Mouse (Mus musculus) embryonic facial prominence, embryonic 12.5 days (tissue): ENCODE results near the gene Trim31. TPM values are rescaled to one million over a fixed set of nuclear protein-coding genes. Genes with fewer than 3 reads are reported as not detected.
"Not testable (repeated sequence)": the region's sequence is repeated elsewhere in the genome, so short reads cannot be mapped to it uniquely, and the experiment has no call there.

Source experiments
- ATAC-seq: fragments of 200-750 bp; cut with Nextera tagmentation; 2 replicates; pipeline ENCODE4 v1.8.0; 2017; ENCODE audit not compliant: insufficient number of reproducible peaks, insufficient read depth, low FRiP score, low TSS enrichment
- H3K27ac ChIP-seq: fragments of 300-500 bp; sonication (generic); 2 replicates; pipeline ENCODE4 v1.5.1; 2016; ENCODE audit warnings: mild to moderate bottlenecking
- H3K27me3 ChIP-seq: fragments of 300-500 bp; sonication (generic); 2 replicates; pipeline ENCODE4 v1.6.1; 2016; ENCODE audit warnings: mild to moderate bottlenecking, moderate library complexity
- H3K36me3 ChIP-seq: fragments of 300-500 bp; sonication (generic); 2 replicates; pipeline ENCODE4 v1.6.1; 2016; ENCODE audit warnings: mild to moderate bottlenecking
- H3K4me1 ChIP-seq: fragments of 300-500 bp; sonication (generic); 2 replicates; pipeline ENCODE4 v1.6.1; 2016
- H3K4me2 ChIP-seq: fragments of 300-500 bp; sonication (generic); replicated peaks from 2 replicates; pipeline ENCODE4 v1.6.1; 2016; ENCODE audit warnings: mild to moderate bottlenecking, moderate library complexity
- H3K4me3 ChIP-seq: fragments of 300-500 bp; sonication (generic); 2 replicates; pipeline ENCODE4 v1.5.1; 2016; ENCODE audit warnings: mild to moderate bottlenecking
- H3K9ac ChIP-seq: fragments of 300-500 bp; sonication (generic); 2 replicates; pipeline ENCODE4 v1.6.1; 2016; ENCODE audit warnings: mild to moderate bottlenecking, moderate library complexity
- H3K9me3 ChIP-seq: fragments of 300-500 bp; sonication (generic); 2 replicates; pipeline ENCODE4 v1.6.1; 2016; ENCODE audit warnings: mild to moderate bottlenecking, moderate library complexity
- WGBS: fragments of 180-500 bp; shearing (Covaris S2); methylation state at CpG from one replicate; pipeline ENCODE4 v1.1.7; 2016; 5-methylcytosine and 5-hydroxymethylcytosine counted together
- polyA plus RNA-seq: library from polyadenylated mRNA; unstranded; fragments of >200 nt; fragmentation: Nextera tagmentation; extraction: Ambion mirVana; gene quantifications from 2 replicates; pipeline ENCODE4 v1.2.1, GENCODE M21; 2016

The Trim31 gene
- polyA plus RNA-seq, 1 experiment from 2014 or later = not detected

GRCm38 (mm10) chr17:36869284-36869954 lies 28.5 kb upstream of the Trim31 start, which contains the start of gene Trim10:
Gene Trim10 (plus strand): TSS chr17:36869574.
- Histone ChIP-seq H3K9ac (no peak within 1 kb of the TSS), H3K4me2 (no peak within 1 kb of the TSS), H3K9me3 (no peaks in the 10 kb centered on the region), H3K4me3 (no peak within 1 kb of the TSS), H3K4me1 (no peaks in the 10 kb centered on the region), H3K36me3 (no peaks in the 10 kb centered on the region), H3K27ac (no peak within 1 kb of the TSS), H3K27me3 (peaks cover 23% of the 10 kb centered on the region)
- no peak for ATAC-seq
- 74% methylated on average over 4 of the region's 4 CpGs for WGBS

GRCm38 (mm10) chr17:36869955-36870810 lies 27.7 kb upstream of the Trim31 start:
- no peak overlapping the region for H3K9ac ChIP-seq

GRCm38 (mm10) chr17:36874636-36875035 lies 23.3 kb upstream of the Trim31 start:
- WGBS = 63% methylated on average over 4 of the region's 4 CpGs
- H3K27me3 ChIP-seq = no peaks in the 10 kb centered on the region
- H3K9ac ChIP-seq = no peak overlapping the region
- H3K4me2 ChIP-seq = no peak overlapping the region
- H3K36me3 ChIP-seq = no peaks in the 10 kb centered on the region
- ATAC-seq = no peak
- no peaks in the 10 kb centered on the region for H3K9me3 ChIP-seq
- H3K4me3 ChIP-seq = no peak overlapping the region
- H3K27ac ChIP-seq = no peak overlapping the region
- no peaks in the 10 kb centered on the region for H3K4me1 ChIP-seq

More at GRCm38 (mm10) chr17:36869955-36870810, 27.7 kb upstream of the Trim31 start:
- Histone ChIP-seq H3K27me3 (peaks cover 19% of the 10 kb centered on the region), H3K4me2 (no peak overlapping the region), H3K9me3 (no peaks in the 10 kb centered on the region), H3K4me1 (no peaks in the 10 kb centered on the region), H3K4me3 (no peak overlapping the region), H3K36me3 (no peaks in the 10 kb centered on the region), H3K27ac (no peak overlapping the region)
- 80% methylated on average over 25 of the region's 25 CpGs for WGBS
- no peak for ATAC-seq

GRCm38 (mm10) chr17:36883350-36883749 lies 14.6 kb upstream of the Trim31 start:
- Histone ChIP-seq H3K4me2 (no peak overlapping the region), H3K4me1 (no peaks in the 10 kb centered on the region), H3K36me3 (no peaks in the 10 kb centered on the region), H3K9ac (no peak overlapping the region), H3K27ac (no peak overlapping the region), H3K4me3 (no peak overlapping the region), H3K9me3 (no peaks in the 10 kb centered on the region), H3K27me3 (no peaks in the 10 kb centered on the region)
- ATAC-seq = no peak
- WGBS = 83% methylated on average over 2 of the region's 2 CpGs

- Histone ChIP-seq H3K9me3 (no peaks in the 10 kb centered on the region), H3K4me1 (no peaks in the 10 kb centered on the region)
- WGBS = 93% methylated on average over 12 of the region's 12 CpGs
These were observed 12.7 kb upstream of the Trim31 start for GRCm38 (mm10) chr17:36885132-36885790.

GRCm38 (mm10) chr17:36890073-36890903 lies 7.6 kb upstream of the Trim31 start, which contains the start of gene Trim40:
Gene Trim40 (minus strand): TSS chr17:36890123.
- Histone ChIP-seq H3K4me3 (no peak within 1 kb of the TSS), H3K9me3 (no peaks in the 10 kb centered on the region), H3K36me3 (no peaks in the 10 kb centered on the region), H3K4me2 (no peak within 1 kb of the TSS), H3K27ac (no peak within 1 kb of the TSS), H3K4me1 (no peaks in the 10 kb centered on the region), H3K9ac (no peak within 1 kb of the TSS), H3K27me3 (no peaks in the 10 kb centered on the region)
- no peak for ATAC-seq
- WGBS = 82% methylated on average over 5 of the region's 5 CpGs

More at GRCm38 (mm10) chr17:36885132-36885790, 12.7 kb upstream of the Trim31 start:
- Histone ChIP-seq H3K27ac (no peak overlapping the region), H3K4me3 (no peak overlapping the region), H3K27me3 (no peaks in the 10 kb centered on the region), H3K36me3 (no peaks in the 10 kb centered on the region), H3K4me2 (no peak overlapping the region), H3K9ac (no peak overlapping the region)
- ATAC-seq = no peak

- not testable (repeated sequence) for H3K27me3 ChIP-seq
- WGBS = 87% methylated on average over 1 of the region's 1 CpGs
These were observed 6.4 kb upstream of the Trim31 start for GRCm38 (mm10) chr17:36891496-36891895.

GRCm38 (mm10) chr17:36892362-36892761 lies 5.6 kb upstream of the Trim31 start:
- Histone ChIP-seq H3K9ac (no peak overlapping the region), H3K4me1 (no peaks in the 10 kb centered on the region), H3K27me3 (no peaks in the 10 kb centered on the region), H3K4me3 (no peak overlapping the region), H3K4me2 (no peak overlapping the region), H3K27ac (no peak overlapping the region), H3K36me3 (no peaks in the 10 kb centered on the region), H3K9me3 (no peaks in the 10 kb centered on the region)
- 15% methylated on average over 2 of the region's 2 CpGs for WGBS
- no peak for ATAC-seq

More at GRCm38 (mm10) chr17:36891496-36891895, 6.4 kb upstream of the Trim31 start:
- not testable (repeated sequence) for H3K9me3 ChIP-seq, H3K4me2 ChIP-seq, H3K9ac ChIP-seq, H3K27ac ChIP-seq, ATAC-seq, H3K4me3 ChIP-seq, H3K4me1 ChIP-seq, H3K36me3 ChIP-seq

- 73% methylated on average over 5 of the region's 5 CpGs for WGBS
- H3K27me3 ChIP-seq = no peaks in the 10 kb centered on the region
- ATAC-seq = no peak
- no peak overlapping the region for H3K4me3 ChIP-seq
- H3K9me3 ChIP-seq = no peaks in the 10 kb centered on the region
- H3K4me1 ChIP-seq = no peaks in the 10 kb centered on the region
- no peak overlapping the region for H3K27ac ChIP-seq
- no peak overlapping the region for H3K4me2 ChIP-seq
- H3K36me3 ChIP-seq = no peaks in the 10 kb centered on the region
- H3K9ac ChIP-seq = no peak overlapping the region
These were observed 4.5 kb upstream of the Trim31 start for GRCm38 (mm10) chr17:36893387-36893786.

GRCm38 (mm10) chr17:36896583-36896982 lies 1.3 kb upstream of the Trim31 start:
- no peak overlapping the region for H3K4me2 ChIP-seq
- H3K36me3 ChIP-seq = no peaks in the 10 kb centered on the region
- 94% methylated on average over 1 of the region's 1 CpGs for WGBS
- no peak overlapping the region for H3K4me3 ChIP-seq
- no peak overlapping the region for H3K9ac ChIP-seq
- no peak for ATAC-seq
- no peaks in the 10 kb centered on the region for H3K27me3 ChIP-seq
- no peaks in the 10 kb centered on the region for H3K9me3 ChIP-seq
- H3K4me1 ChIP-seq = no peaks in the 10 kb centered on the region
- H3K27ac ChIP-seq = no peak overlapping the region

GRCm38 (mm10) chr17:36897065-36897464 lies 853 bp upstream of the Trim31 start:
- H3K27ac ChIP-seq = no peak overlapping the region
- no peak overlapping the region for H3K4me2 ChIP-seq
- H3K4me1 ChIP-seq = no peaks in the 10 kb centered on the region
- ATAC-seq = no peak
- H3K4me3 ChIP-seq = no peak overlapping the region
- no peak overlapping the region for H3K9ac ChIP-seq
- H3K36me3 ChIP-seq = no peaks in the 10 kb centered on the region
- H3K27me3 ChIP-seq = no peaks in the 10 kb centered on the region
- H3K9me3 ChIP-seq = no peaks in the 10 kb centered on the region
